Mouse (Mus musculus) gastrocnemius, postnatal 36 days (tissue): ENCODE measurements at regions not wholly inside any gene's neighbourhood (a gene's known extent, or its start where the extent isn't known, plus 50 kb on each side); places are given as distances from the start of the nearest gene placed in this dataset.

ENCODE experiments used
- DNase-seq, 2 experiments: peaks; one replicate each; pipeline ENCODE4 v3.0.0; 2022
- intact Hi-C: fragments of 180-260 bp; cut with DNase I; formaldehyde crosslinking; loops from one replicate; pipeline ENCODE4 v1.15.1; 2025

GRCm38 (mm10) chr16:92955508-92955907 is 129.6 kb upstream of the Runx1 start:
- intact Hi-C loops = no loop called here
- DNase-seq = no peak

GRCm38 (mm10) chr16:92955087-92955486 is 129.1 kb upstream of the Runx1 start:
- DNase-seq = no peak
- intact Hi-C loops = no loop called here

- intact Hi-C loops = loop anchor here (5.0 kb wide), 1 partner anchor 257 kb away; no protein-coding TSS in a partner anchor
Measured at GRCm38 (mm10) chr16:92953936-92954654, 128.1 kb upstream of the Runx1 start.

GRCm38 (mm10) chr16:92952336-92953097 is 126.6 kb upstream of the Runx1 start:
- DNase-seq = peak in 1 of 2 experiments; percentile 22
- intact Hi-C loops = loop anchor here (5.0 kb wide), 1 partner anchor 255 kb away; no protein-coding TSS in a partner anchor

More at GRCm38 (mm10) chr16:92953936-92954654, 128.1 kb upstream of the Runx1 start:
- DNase-seq = peak; percentile 53 to 62

- intact Hi-C loops = loop anchor here (5.0 kb wide), 1 partner anchor 254 kb away; no protein-coding TSS in a partner anchor
- DNase-seq = no peak
Measured at GRCm38 (mm10) chr16:92951516-92951915, 125.6 kb upstream of the Runx1 start.

GRCm38 (mm10) chr16:92948494-92948893 is 122.5 kb upstream of the Runx1 start:
- peak in 1 of 2 experiments; percentile 27 for DNase-seq
- intact Hi-C loops = no loop called here

- no peak for DNase-seq
- intact Hi-C loops = no loop called here
Measured at GRCm38 (mm10) chr16:92946554-92946953, 120.6 kb upstream of the Runx1 start.

GRCm38 (mm10) chr16:92943901-92944300 is 118.0 kb upstream of the Runx1 start:
- DNase-seq = no peak
- intact Hi-C loops = no loop called here

GRCm38 (mm10) chr16:92939618-92940017 is 113.7 kb upstream of the Runx1 start:
- no peak for DNase-seq
- intact Hi-C loops = no loop called here

- DNase-seq = no peak
- intact Hi-C loops = no loop called here
Measured at GRCm38 (mm10) chr16:92935848-92936535, 110.0 kb upstream of the Runx1 start.

GRCm38 (mm10) chr16:92930103-92930502 is 104.2 kb upstream of the Runx1 start:
- no peak for DNase-seq
- intact Hi-C loops = no loop called here

- DNase-seq = no peak
- intact Hi-C loops = no loop called here
Measured at GRCm38 (mm10) chr16:92928201-92928600, 102.3 kb upstream of the Runx1 start.

- no peak for DNase-seq
- intact Hi-C loops = no loop called here
Measured at GRCm38 (mm10) chr16:92927662-92928061, 101.7 kb upstream of the Runx1 start.

GRCm38 (mm10) chr16:92926853-92927252 is 100.9 kb upstream of the Runx1 start:
- DNase-seq = no peak
- intact Hi-C loops = no loop called here

- DNase-seq = no peak
- intact Hi-C loops = no loop called here
Measured at GRCm38 (mm10) chr16:92920947-92921346, 95.0 kb upstream of the Runx1 start.

- no peak for DNase-seq
- intact Hi-C loops = no loop called here
Measured at GRCm38 (mm10) chr16:92917356-92917755, 91.4 kb upstream of the Runx1 start.

GRCm38 (mm10) chr16:92915651-92916050 is 89.7 kb upstream of the Runx1 start:
- DNase-seq = no peak

GRCm38 (mm10) chr16:92906873-92907272 is 80.9 kb upstream of the Runx1 start:
- intact Hi-C loops = no loop called here

More at GRCm38 (mm10) chr16:92915651-92916050, 89.7 kb upstream of the Runx1 start:
- intact Hi-C loops = no loop called here

GRCm38 (mm10) chr16:92905626-92906025 is 79.7 kb upstream of the Runx1 start:
- DNase-seq = no peak
- intact Hi-C loops = no loop called here

More at GRCm38 (mm10) chr16:92906873-92907272, 80.9 kb upstream of the Runx1 start:
- DNase-seq = no peak

- intact Hi-C loops = no loop called here
- DNase-seq = no peak
Measured at GRCm38 (mm10) chr16:92903892-92904473, 78.0 kb upstream of the Runx1 start.

GRCm38 (mm10) chr16:92903486-92903885 is 77.5 kb upstream of the Runx1 start:
- intact Hi-C loops = no loop called here
- no peak for DNase-seq
